Mouse (Mus musculus) intestine, embryonic 15.5 days (tissue): ENCODE results near the gene Ints4. TPM values are rescaled to one million over a fixed set of nuclear protein-coding genes. Genes with fewer than 3 reads are reported as not detected.

Experiments used
- polyA plus RNA-seq: library from polyadenylated mRNA; unstranded; fragments of >200 nt; fragmentation: Nextera tagmentation; extraction: Ambion mirVana; gene quantifications from 2 replicates; pipeline ENCODE4 v1.2.1, GENCODE M21; 2015

The Ints4 gene
- polyA plus RNA-seq, 1 experiment from 2014 or later, result 42.1 TPM

Other genes with a start within 250 kb of the Ints4 start
- 1.1 and 1.2 TPM in 2 replicates for gene Usp35, start 148.9 kb upstream of the Ints4 start, polyA plus RNA-seq
- 3.3 and 3.6 TPM in 2 replicates for gene Kctd21, start 148.6 kb upstream of the Ints4 start, polyA plus RNA-seq
- gene Alg8, start 109.3 kb upstream of the Ints4 start, polyA plus RNA-seq, result 53.7 and 55.4 TPM in 2 replicates
- gene Ndufc2, start 81.0 kb upstream of the Ints4 start, polyA plus RNA-seq, result 372 and 444 TPM in 2 replicates
- gene Thrsp, start 63.2 kb upstream of the Ints4 start, polyA plus RNA-seq, result 0.54 and 0.77 TPM in 2 replicates
- gene Kctd14, start 29.6 kb upstream of the Ints4 start, polyA plus RNA-seq, result 4.5 and 9.0 TPM in 2 replicates
- 54.5 and 61.4 TPM in 2 replicates for gene Aamdc, start 98.5 kb downstream of the Ints4 start, polyA plus RNA-seq
- 16.9 and 18.8 TPM in 2 replicates for gene Rsf1, start 98.9 kb downstream of the Ints4 start, polyA plus RNA-seq
- 155 and 161 TPM in 2 replicates for gene Clns1a, start 215.7 kb downstream of the Ints4 start, polyA plus RNA-seq